Mouse (Mus musculus): ENCODE data around the gene Fhad1. TPM values are rescaled to one million over a fixed set of nuclear protein-coding genes. Genes with fewer than 3 reads are reported as not detected.

Fhad1 gene
- polyA plus RNA-seq, 1 experiment from 2014 or later, result 1.5 TPM

DNA sequence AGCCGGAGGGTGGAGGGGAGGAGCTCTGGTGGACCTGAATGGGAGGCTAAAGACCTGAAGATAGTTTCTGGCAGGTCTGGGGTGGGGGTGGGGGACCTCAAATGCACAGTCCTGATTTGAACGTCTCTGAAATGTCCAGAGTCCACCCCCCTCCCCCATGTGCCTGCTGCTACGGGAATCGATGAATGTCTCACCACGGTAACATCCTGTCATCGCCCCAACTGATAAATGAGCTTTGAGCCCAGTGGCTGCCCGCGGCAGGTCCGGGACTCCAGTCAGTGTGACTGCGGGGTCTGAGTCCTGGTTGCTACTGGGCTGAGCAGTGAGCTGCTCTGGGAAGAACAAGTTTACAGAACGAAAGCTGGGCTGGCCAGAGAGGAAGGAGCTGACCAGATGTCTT lies 72.5 kb downstream of the Fhad1 start:
- no peak for ATAC-seq
- 75% methylated on average over 11 of the region's 11 CpGs for WGBS

GRCm38 (mm10) chr4:141941289-141941688 lies 73.6 kb downstream of the Fhad1 start:
- Histone ChIP-seq H3K9me3 (replicated peaks) (no peaks in the 10 kb centered on the region), H3K36me3 (ENCODE audit: poor library complexity, severe bottlenecking) (no peaks in the 10 kb centered on the region), H3K4me2 (no peak overlapping the region), H3K27ac (no peak overlapping the region), H3K9ac (no peak overlapping the region), H3K4me3 (no peak overlapping the region), H3K4me1 (no peaks in the 10 kb centered on the region), H3K27me3 (no peaks in the 10 kb centered on the region)
- WGBS, result 82% methylated on average over 8 of the region's 8 CpGs
- ATAC-seq, result no peak

More for the DNA sequence above, 72.5 kb downstream of the Fhad1 start:
- H3K27ac ChIP-seq, result no peak overlapping the region
- no peak overlapping the region for H3K9ac ChIP-seq
- no peaks in the 10 kb centered on the region for H3K36me3 ChIP-seq (ENCODE audit: poor library complexity, severe bottlenecking)
- H3K9me3 ChIP-seq (replicated peaks), result no peaks in the 10 kb centered on the region
- H3K4me3 ChIP-seq, result no peak overlapping the region
- H3K4me1 ChIP-seq, result no peaks in the 10 kb centered on the region
- H3K27me3 ChIP-seq, result no peaks in the 10 kb centered on the region
- H3K4me2 ChIP-seq, result no peak overlapping the region

- H3K27ac ChIP-seq, result no peak overlapping the region
- H3K4me1 ChIP-seq, result no peaks in the 10 kb centered on the region
- H3K27me3 ChIP-seq, result no peaks in the 10 kb centered on the region
- H3K9me3 ChIP-seq (replicated peaks), result no peaks in the 10 kb centered on the region
- no peak for ATAC-seq
- no peak overlapping the region for H3K9ac ChIP-seq
- H3K4me2 ChIP-seq, result no peak overlapping the region
- no peak overlapping the region for H3K4me3 ChIP-seq
- WGBS, result 70% methylated on average over 4 of the region's 4 CpGs
- no peaks in the 10 kb centered on the region for H3K36me3 ChIP-seq (ENCODE audit: poor library complexity, severe bottlenecking)
These were observed 76.3 kb downstream of the Fhad1 start for GRCm38 (mm10) chr4:141938535-141938934.

- Histone ChIP-seq H3K27me3 (no peaks in the 10 kb centered on the region), H3K4me1 (peaks cover 24% of the 10 kb centered on the region), H3K9ac (0 out of 2 replicates have a peak overlapping the region, but pooled peaks have one; percentile 16), H3K27ac (no peak overlapping the region), H3K4me3 (no peak overlapping the region), H3K9me3 (replicated peaks) (no peaks in the 10 kb centered on the region), H3K4me2 (no peak overlapping the region; the same call in 1 of the 2 replicates), H3K36me3 (ENCODE audit: poor library complexity, severe bottlenecking) (no peaks in the 10 kb centered on the region)
- peak; percentile 36; the same call in 1 of the 2 replicates for ATAC-seq
- 52% methylated on average over 14 of the region's 14 CpGs for WGBS
These were observed 81.9 kb downstream of the Fhad1 start for GRCm38 (mm10) chr4:141932785-141933574.

GRCm38 (mm10) chr4:141931526-141931925 lies 83.4 kb downstream of the Fhad1 start:
- no peaks in the 10 kb centered on the region for H3K9me3 ChIP-seq (replicated peaks)
- H3K27ac ChIP-seq, result no peak overlapping the region
- no peak overlapping the region for H3K9ac ChIP-seq
- WGBS, result 84% methylated on average over 5 of the region's 5 CpGs
- H3K4me1 ChIP-seq, result peaks cover 24% of the 10 kb centered on the region
- no peaks in the 10 kb centered on the region for H3K27me3 ChIP-seq
- no peak overlapping the region for H3K4me2 ChIP-seq
- no peak for ATAC-seq
- H3K36me3 ChIP-seq (ENCODE audit: poor library complexity, severe bottlenecking), result no peaks in the 10 kb centered on the region
- no peak overlapping the region for H3K4me3 ChIP-seq

- Histone ChIP-seq H3K4me1 (peaks cover 24% of the 10 kb centered on the region), H3K4me3 (no peak overlapping the region), H3K27me3 (no peaks in the 10 kb centered on the region), H3K9me3 (replicated peaks) (no peaks in the 10 kb centered on the region), H3K27ac (no peak overlapping the region; the same call in 1 of the 2 replicates), H3K36me3 (ENCODE audit: poor library complexity, severe bottlenecking) (no peaks in the 10 kb centered on the region), H3K4me2 (no peak overlapping the region), H3K9ac (no peak overlapping the region)
- 67% methylated on average over 11 of the region's 11 CpGs for WGBS
- no peak for ATAC-seq
These were observed 84.9 kb downstream of the Fhad1 start for GRCm38 (mm10) chr4:141930001-141930400.

DNA sequence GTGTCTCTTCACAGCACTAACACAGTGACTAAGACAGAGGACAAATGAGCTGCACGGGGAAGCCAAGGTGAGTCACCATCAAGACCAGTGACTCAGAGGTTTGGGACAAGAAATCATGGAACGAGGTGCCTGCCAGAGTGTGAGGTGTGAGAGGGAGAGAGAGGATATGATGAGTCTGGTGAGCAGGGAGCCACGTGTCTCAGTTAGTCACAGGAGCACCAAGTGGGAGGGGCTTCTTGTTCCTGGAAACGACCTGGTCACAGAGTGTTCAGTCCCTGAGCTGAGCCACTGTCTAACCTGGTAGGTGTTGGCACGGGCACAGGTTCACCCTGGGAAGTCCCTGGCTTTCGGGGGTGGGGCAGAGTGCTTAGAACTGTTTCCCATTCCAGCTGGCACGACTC lies 86.0 kb downstream of the Fhad1 start:
- no peaks in the 10 kb centered on the region for H3K36me3 ChIP-seq (ENCODE audit: poor library complexity, severe bottlenecking)
- H3K27ac ChIP-seq, result peak overlapping the region; percentile 27; the same call in 1 of the 2 replicates
- no peak overlapping the region for H3K9ac ChIP-seq
- H3K27me3 ChIP-seq, result no peaks in the 10 kb centered on the region
- H3K9me3 ChIP-seq (replicated peaks), result no peaks in the 10 kb centered on the region
- ATAC-seq, result 0 out of 2 replicates have a peak, but pooled peaks have one; percentile 41
- WGBS, result 47% methylated on average over 7 of the region's 7 CpGs
- peaks cover 24% of the 10 kb centered on the region for H3K4me1 ChIP-seq
- H3K4me3 ChIP-seq, result no peak overlapping the region
- H3K4me2 ChIP-seq, result no peak overlapping the region

DNA sequence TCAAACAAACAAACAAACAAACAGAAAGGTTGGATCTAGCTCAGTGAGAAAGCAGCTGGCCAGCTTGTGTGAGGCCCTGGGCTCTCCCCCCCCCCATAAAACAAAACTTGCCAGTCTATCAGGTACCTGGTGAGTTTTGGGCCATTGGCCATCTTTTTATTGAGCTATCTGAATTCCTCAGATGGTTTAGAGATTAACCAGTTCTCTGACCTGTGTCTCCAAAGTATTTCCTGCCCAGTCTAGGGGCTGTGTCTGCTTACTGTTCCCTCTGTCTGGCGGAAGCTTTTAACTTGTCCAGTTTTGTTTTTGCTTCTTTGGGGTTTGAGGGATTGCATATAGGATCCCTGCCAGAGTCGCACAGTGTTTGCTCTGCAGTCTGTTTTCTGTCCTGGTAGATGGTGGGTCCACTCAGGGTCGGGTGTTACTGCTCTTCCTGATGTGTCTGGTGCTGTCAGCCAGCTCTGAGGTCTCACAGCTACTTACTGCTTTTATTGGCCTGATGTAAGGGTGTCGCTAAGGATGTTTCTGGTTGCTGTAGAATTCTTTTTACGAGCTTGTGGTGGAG lies 89.0 kb downstream of the Fhad1 start:
- Histone ChIP-seq H3K9me3 (replicated peaks) (no peaks in the 10 kb centered on the region), H3K36me3 (ENCODE audit: poor library complexity, severe bottlenecking) (no peaks in the 10 kb centered on the region), H3K9ac (no peak overlapping the region), H3K27ac (no peak overlapping the region), H3K4me3 (no peak overlapping the region), H3K27me3 (no peaks in the 10 kb centered on the region), H3K4me2 (no peak overlapping the region), H3K4me1 (peaks cover 16% of the 10 kb centered on the region)
- WGBS, result 84% methylated on average over 5 of the region's 5 CpGs
- no peak for ATAC-seq

GRCm38 (mm10) chr4:141923961-141924360 lies 90.9 kb downstream of the Fhad1 start:
- Histone ChIP-seq H3K27me3 (no peaks in the 10 kb centered on the region), H3K9ac (no peak overlapping the region), H3K9me3 (replicated peaks) (no peaks in the 10 kb centered on the region), H3K4me3 (no peak overlapping the region), H3K4me1 (peaks cover 6% of the 10 kb centered on the region), H3K4me2 (no peak overlapping the region), H3K27ac (no peak overlapping the region), H3K36me3 (ENCODE audit: poor library complexity, severe bottlenecking) (no peaks in the 10 kb centered on the region)
- no peak for ATAC-seq
- 88% methylated on average over 11 of the region's 11 CpGs for WGBS

GRCm38 (mm10) chr4:141920391-141920790 lies 94.5 kb downstream of the Fhad1 start:
- ATAC-seq, result no peak
- Histone ChIP-seq H3K27me3 (no peaks in the 10 kb centered on the region), H3K9ac (no peak overlapping the region), H3K36me3 (ENCODE audit: poor library complexity, severe bottlenecking) (no peaks in the 10 kb centered on the region), H3K4me1 (no peaks in the 10 kb centered on the region), H3K4me3 (no peak overlapping the region), H3K27ac (no peak overlapping the region), H3K4me2 (no peak overlapping the region), H3K9me3 (replicated peaks) (no peaks in the 10 kb centered on the region)
- 85% methylated on average over 10 of the region's 10 CpGs for WGBS

- no peaks in the 10 kb centered on the region for H3K36me3 ChIP-seq (ENCODE audit: poor library complexity, severe bottlenecking)
- no peaks in the 10 kb centered on the region for H3K27me3 ChIP-seq
- H3K4me2 ChIP-seq, result no peak overlapping the region
- no peak for ATAC-seq
- H3K27ac ChIP-seq, result no peak overlapping the region
- no peak overlapping the region for H3K4me3 ChIP-seq
- H3K9me3 ChIP-seq (replicated peaks), result no peaks in the 10 kb centered on the region
- H3K4me1 ChIP-seq, result peaks cover 5% of the 10 kb centered on the region; the same call in 1 of the 2 replicates
- no peak overlapping the region for H3K9ac ChIP-seq
- WGBS, result 69% methylated on average over 7 of the region's 7 CpGs
These were observed 97.0 kb downstream of the Fhad1 start for GRCm38 (mm10) chr4:141917735-141918419.

GRCm38 (mm10) chr4:141914040-141914439 lies 100.8 kb downstream of the Fhad1 start:
- Histone ChIP-seq H3K9ac (no peak overlapping the region), H3K4me3 (no peak overlapping the region), H3K36me3 (ENCODE audit: poor library complexity, severe bottlenecking) (no peaks in the 10 kb centered on the region), H3K27me3 (no peaks in the 10 kb centered on the region), H3K27ac (no peak overlapping the region), H3K9me3 (replicated peaks) (no peaks in the 10 kb centered on the region), H3K4me2 (no peak overlapping the region), H3K4me1 (peaks cover 5% of the 10 kb centered on the region; the same call in 1 of the 2 replicates)
- WGBS, result 51% methylated on average over 7 of the region's 7 CpGs
- ATAC-seq, result no peak

Data from forebrain, embryonic 13.5 days (tissue).